Mouse (Mus musculus) CH12.LX (cell line): ENCODE measurements around the gene Epb41l1. TPM values are rescaled to one million over a fixed set of nuclear protein-coding genes. Genes with fewer than 3 reads are reported as not detected.

Source experiments
- DNase-seq: peaks from one replicate; pipeline ENCODE4 v3.0.0-alpha.2; 2013; ENCODE audit errors: extremely low read depth
- H3K27ac ChIP-seq: 2 replicates; pipeline ENCODE4 v1.5.1; 2012; ENCODE audit warnings: low read depth, mild to moderate bottlenecking, control low read depth, moderate library complexity; ENCODE audit not compliant: insufficient read depth
- H3K27me3 ChIP-seq: replicated peaks from 2 replicates; pipeline ENCODE3; 2012; ENCODE audit warnings: inconsistent platforms
- H3K36me3 ChIP-seq, 2 experiments: replicated peaks in 1 of 2; 2 replicates each; pipeline versions ENCODE3 to v1.6.1; 2012; ENCODE audit warnings: inconsistent platforms in 1 of 2, low read length in 1 of 2, mild to moderate bottlenecking in 1 of 2, mixed read lengths in 1 of 2, moderate library complexity in 1 of 2; ENCODE audit not compliant: control insufficient read depth in 1 of 2, insufficient read depth in 1 of 2
- H3K4me1 ChIP-seq, 2 experiments: 2 replicates each; pipeline ENCODE4 v1.6.1; 2012; ENCODE audit warnings: inconsistent platforms in 1 of 2, moderate library complexity in 1 of 2; ENCODE audit not compliant: insufficient read depth in 2 of 2, control insufficient read depth in 1 of 2
- H3K4me2 ChIP-seq: 2 replicates; pipeline ENCODE4 v1.6.1; 2012; ENCODE audit warnings: low read depth, mild to moderate bottlenecking, control low read depth; ENCODE audit not compliant: poor library complexity, insufficient read depth, severe bottlenecking
- H3K4me3 ChIP-seq, 3 experiments: fragments of 150-350 bp in 1 of 3; sonication (generic) in 1 of 3; replicated peaks in 1 of 3; 2 replicates each; pipeline versions ENCODE3 to v1.5.1; 2011 to 2012; ENCODE audit warnings: low read depth in 2 of 3, low read length in 2 of 3, mild to moderate bottlenecking in 2 of 3, moderate library complexity in 2 of 3, control low read depth in 1 of 3, improper control_type of control experiment in 1 of 3, inconsistent platforms in 1 of 3, mixed read lengths in 1 of 3; ENCODE audit not compliant: poor library complexity in 1 of 3
- H3K79me2 ChIP-seq: replicated peaks from 2 replicates; pipeline ENCODE4 v1.6.1; 2012; ENCODE audit warnings: mild to moderate bottlenecking, moderate library complexity; ENCODE audit not compliant: control insufficient read depth, poor library complexity, insufficient read depth, severe bottlenecking; ENCODE audit errors: extremely low read depth
- H3K9ac ChIP-seq: 2 replicates; pipeline ENCODE4 v1.6.1; 2012; ENCODE audit warnings: low read depth, mild to moderate bottlenecking, control low read depth, moderate library complexity; ENCODE audit not compliant: insufficient read depth
- H3K9me3 ChIP-seq: replicated peaks from 2 replicates; pipeline ENCODE3; 2012; ENCODE audit warnings: low read length, inconsistent platforms, mixed read lengths
- CHD2 ChIP-seq: IDR thresholded peaks from 2 replicates; pipeline ENCODE4 v1.6.1; 2011; ENCODE audit warnings: low read length, improper control_type of control experiment
- E2F4 ChIP-seq: IDR thresholded peaks from 2 replicates; pipeline ENCODE4 v1.6.1; 2011; ENCODE audit warnings: low read depth, low read length, improper control_type of control experiment; ENCODE audit not compliant: insufficient replicate concordance
- ELF1 ChIP-seq: IDR thresholded peaks from 2 replicates; pipeline ENCODE4 v1.6.1; 2014; ENCODE audit warnings: low read depth, mild to moderate bottlenecking, inconsistent platforms, low read length, improper control_type of control experiment
- ETS1 ChIP-seq: conservative IDR thresholded peaks from 2 replicates; pipeline ENCODE4 v1.6.1; 2012; ENCODE audit warnings: low read depth, mild to moderate bottlenecking, inconsistent platforms, low read length, improper control_type of control experiment, moderate library complexity
- HCFC1 ChIP-seq: IDR thresholded peaks from 2 replicates; pipeline ENCODE4 v1.6.1; 2012; ENCODE audit warnings: low read depth, mild to moderate bottlenecking, inconsistent platforms, low read length, improper control_type of control experiment
- IRF4 ChIP-seq: IDR thresholded peaks from 2 replicates; pipeline ENCODE4 v1.6.1; 2014; ENCODE audit warnings: low read depth, mild to moderate bottlenecking, inconsistent platforms, low read length, improper control_type of control experiment
- JUN ChIP-seq: IDR thresholded peaks from 2 replicates; pipeline ENCODE4 v1.6.1; 2011; ENCODE audit warnings: low read depth, mild to moderate bottlenecking, low read length, improper control_type of control experiment, moderate library complexity; ENCODE audit not compliant: insufficient read depth
- JUND ChIP-seq: conservative IDR thresholded peaks from 2 replicates; pipeline ENCODE4 v1.6.1; 2011; ENCODE audit warnings: low read depth, low read length, improper control_type of control experiment
- MAFK ChIP-seq: IDR thresholded peaks from 2 replicates; pipeline ENCODE4 v1.6.1; 2011; ENCODE audit warnings: low read length, improper control_type of control experiment; ENCODE audit not compliant: insufficient replicate concordance
- MEF2A ChIP-seq: IDR thresholded peaks from 2 replicates; pipeline ENCODE4 v1.6.1; 2014; ENCODE audit warnings: low read depth, mild to moderate bottlenecking, inconsistent platforms, low read length, improper control_type of control experiment, borderline replicate concordance
- MXI1 ChIP-seq: IDR thresholded peaks from 2 replicates; pipeline ENCODE4 v1.6.1; 2011; ENCODE audit warnings: mild to moderate bottlenecking, low read depth, low read length, improper control_type of control experiment
- NELFE ChIP-seq: IDR thresholded peaks from 2 replicates; pipeline ENCODE4 v1.6.1; 2011; ENCODE audit warnings: low read depth, low read length, improper control_type of control experiment
- NRF1 ChIP-seq: IDR thresholded peaks from 2 replicates; pipeline ENCODE4 v1.6.1; 2014; ENCODE audit warnings: low read depth, mild to moderate bottlenecking, inconsistent platforms, low read length, improper control_type of control experiment, moderate library complexity
- POLR2AphosphoS2 ChIP-seq: IDR thresholded peaks from 2 replicates; pipeline ENCODE4 v1.6.1; 2011; ENCODE audit warnings: low read depth, low read length, improper control_type of control experiment
- RAD21 ChIP-seq: IDR thresholded peaks from 2 replicates; pipeline ENCODE4 v1.6.1; 2011; ENCODE audit warnings: low read depth, mild to moderate bottlenecking, low read length, improper control_type of control experiment, moderate library complexity
- SIN3A ChIP-seq: IDR thresholded peaks from 2 replicates; pipeline ENCODE4 v1.6.1; 2012; ENCODE audit warnings: low read length, improper control_type of control experiment, inconsistent platforms
- SMC3 ChIP-seq: IDR thresholded peaks from 2 replicates; pipeline ENCODE4 v1.6.1; 2011; ENCODE audit warnings: low read depth, low read length, improper control_type of control experiment
- TBP ChIP-seq: conservative IDR thresholded peaks from 2 replicates; pipeline ENCODE4 v1.6.1; 2011; ENCODE audit warnings: low read depth, low read length, improper control_type of control experiment
- ZMIZ1 ChIP-seq: IDR thresholded peaks from 2 replicates; pipeline ENCODE4 v1.6.1; 2012; ENCODE audit warnings: low read depth, mild to moderate bottlenecking, inconsistent platforms, low read length, improper control_type of control experiment
- ZNF384 ChIP-seq: IDR thresholded peaks from 2 replicates; pipeline ENCODE4 v1.6.1; 2012; ENCODE audit warnings: low read depth, low read length, improper control_type of control experiment, inconsistent platforms
- dilution Hi-C: fragments of 300-500 bp; cut with MboI; formaldehyde crosslinking; loops from 2 replicates; pipeline ENCODE4 v1.14.3; 2020; ENCODE audit warnings: low sequenced_read_pairs; ENCODE audit not compliant: extremely low pct_unique_long_range_greater_than_20kb, extremely low pct_ligation_motif_present
- in situ Hi-C: fragments of 300-500 bp; cut with MboI; formaldehyde crosslinking; loops from 3 replicates; pipeline ENCODE4 v1.14.3; 2019; ENCODE audit warnings: low sequenced_read_pairs, low pct_ligation_motif_present, low pct_unique_long_range_greater_than_20kb, mixed read lengths
- polyA plus RNA-seq: library from polyadenylated mRNA; unstranded; fragments of >175 nt; gene quantifications from 2 replicates; pipeline ENCODE4 v1.2.1, GENCODE M21; 2012; ENCODE audit warnings: low read depth; ENCODE audit not compliant: insufficient read length
- total RNA-seq, 2 experiments: library from RNA; depleted of rRNA; stranded (reverse); fragments of 300-350 nt in 1 of 2; fragments of >200 nt in 1 of 2; gene quantifications; 2 replicates each; pipeline ENCODE4 v1.2.3; 2012 to 2014

Gene Epb41l1
- total and polyA plus RNA-seq, 3 experiments = 0.21 TPM; not detected in 2

DNA sequence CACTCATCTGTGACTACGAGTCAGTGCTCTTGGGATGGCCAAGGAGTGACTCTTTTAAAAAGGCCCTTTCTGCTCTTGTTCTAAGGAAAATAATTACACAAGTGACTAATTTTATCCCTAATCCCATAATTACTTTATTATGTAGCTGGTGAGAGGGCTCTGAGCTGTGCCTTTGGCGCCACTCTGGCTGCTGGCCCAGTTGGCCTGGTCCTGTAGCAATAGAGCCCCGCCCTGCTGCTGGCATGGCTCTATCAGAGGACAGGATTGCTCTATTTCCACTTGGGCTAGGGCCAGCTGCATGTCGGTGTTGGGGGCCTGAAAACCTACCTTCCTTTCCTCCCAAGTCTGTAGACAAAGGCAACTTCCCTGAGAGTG, 36.6 kb downstream of the Epb41l1 start:
- no peak overlapping the region for H3K4me2 ChIP-seq
- no peaks in the 10 kb centered on the region for H3K4me1 ChIP-seq
- H3K79me2 ChIP-seq = no peaks in the 10 kb centered on the region
- no peak overlapping the region for H3K4me3 ChIP-seq
- dilution Hi-C loops (no loop called here), in situ Hi-C loops (no loop called here)
- H3K9ac ChIP-seq = no peak overlapping the region
- no peak overlapping the region for H3K27ac ChIP-seq
- no peaks in the 10 kb centered on the region for H3K9me3 ChIP-seq
- peaks cover 85% of the 10 kb centered on the region for H3K27me3 ChIP-seq
- H3K36me3 ChIP-seq = no peaks in the 10 kb centered on the region
- DNase-seq = no peak
- TF ChIP-seq POLR2AphosphoS2 = no peak
- no peak for TF ChIP-seq ETS1
- TF ChIP-seq CHD2 = no peak
- TF ChIP-seq ZNF384 = no peak
- no peak for TF ChIP-seq E2F4
- TF ChIP-seq NELFE = no peak
- TF ChIP-seq IRF4 = no peak
- no peak for TF ChIP-seq JUND
- no peak for TF ChIP-seq RAD21
- no peak for TF ChIP-seq ELF1
- no peak for TF ChIP-seq MXI1
- TF ChIP-seq MAFK = no peak
- no peak for TF ChIP-seq ZMIZ1
- no peak for TF ChIP-seq TBP
- TF ChIP-seq, all 38 proteins: peak for 0

DNA sequence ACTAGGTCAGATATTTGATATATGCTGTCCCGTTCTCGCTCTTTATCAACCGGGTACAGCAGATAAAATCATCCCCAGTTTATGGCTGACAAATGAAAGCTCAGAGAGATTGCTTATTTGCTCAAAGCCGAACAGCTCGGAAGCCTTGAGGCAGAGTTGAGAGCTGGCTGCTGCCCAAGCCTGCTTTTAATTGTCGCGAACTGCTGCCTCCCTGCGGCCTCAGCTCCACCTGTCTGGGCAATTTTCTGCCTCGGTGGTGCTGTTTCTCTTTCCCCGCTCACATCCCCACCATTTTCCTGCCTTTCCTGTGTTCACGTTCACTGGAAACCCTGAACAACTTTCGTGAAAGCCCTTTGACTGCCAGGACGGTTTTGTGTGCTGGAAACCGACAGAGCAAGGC, 39.8 kb downstream of the Epb41l1 start:
- Histone ChIP-seq H3K4me2 (no peak overlapping the region), H3K9ac (no peak overlapping the region), H3K27me3 (peaks cover 82% of the 10 kb centered on the region), H3K4me1 (no peaks in the 10 kb centered on the region), H3K79me2 (no peaks in the 10 kb centered on the region), H3K27ac (no peak overlapping the region), H3K36me3 (no peaks in the 10 kb centered on the region), H3K4me3 (no peak overlapping the region), H3K9me3 (no peaks in the 10 kb centered on the region)
- no peak for TF ChIP-seq HCFC1
- TF ChIP-seq NRF1 = no peak
- TF ChIP-seq E2F4 = no peak
- TF ChIP-seq CHD2 = no peak
- no peak for TF ChIP-seq MXI1
- no peak for TF ChIP-seq ZNF384
- TF ChIP-seq MEF2A = no peak
- no peak for TF ChIP-seq SMC3
- no peak for TF ChIP-seq MAFK
- no peak for TF ChIP-seq TBP
- TF ChIP-seq JUN = no peak
- TF ChIP-seq SIN3A = no peak
- TF ChIP-seq JUND = no peak
- no peak for TF ChIP-seq ZMIZ1
- dilution Hi-C loops = no loop called here
- in situ Hi-C loops = no loop called here
- DNase-seq = no peak
